Mouse (Mus musculus): ENCODE results near the gene Tldc1.

The Tldc1 gene

GRCm38 (mm10) chr8:119765761-119766444 is 12.3 kb downstream of the Tldc1 start:
- DNase-seq (ENCODE audit: low spot score), result no peak

DNA sequence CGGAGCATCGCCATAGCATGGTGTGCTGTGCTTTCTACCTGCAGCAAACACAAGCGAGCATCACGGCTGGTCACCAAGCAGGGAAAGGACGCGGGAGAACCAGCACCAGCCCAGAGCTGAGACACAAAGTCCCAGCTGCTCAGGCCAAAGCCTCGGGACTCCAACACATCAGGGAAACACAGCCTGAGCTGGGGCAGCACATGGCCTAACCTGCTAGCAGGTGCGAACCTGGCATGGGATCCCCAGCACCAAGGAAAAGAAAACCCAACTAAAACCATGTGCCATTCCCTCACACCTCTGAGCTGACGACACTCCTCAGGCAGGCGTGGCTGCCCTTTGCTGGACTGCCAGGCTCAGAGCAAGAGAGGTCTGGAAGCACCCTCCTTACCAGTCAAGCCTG is 12.9 kb downstream of the Tldc1 start:
- DNase-seq (ENCODE audit: low spot score), result no peak

GRCm38 (mm10) chr8:119762226-119763220 is 15.7 kb downstream of the Tldc1 start:
- DNase-seq (ENCODE audit: low spot score), result no peak

GRCm38 (mm10) chr8:119761692-119762091 is 16.5 kb downstream of the Tldc1 start:
- DNase-seq (ENCODE audit: low spot score), result no peak

GRCm38 (mm10) chr8:119756538-119756937 is 21.7 kb downstream of the Tldc1 start:
- no peak for DNase-seq (ENCODE audit: low spot score)

DNA sequence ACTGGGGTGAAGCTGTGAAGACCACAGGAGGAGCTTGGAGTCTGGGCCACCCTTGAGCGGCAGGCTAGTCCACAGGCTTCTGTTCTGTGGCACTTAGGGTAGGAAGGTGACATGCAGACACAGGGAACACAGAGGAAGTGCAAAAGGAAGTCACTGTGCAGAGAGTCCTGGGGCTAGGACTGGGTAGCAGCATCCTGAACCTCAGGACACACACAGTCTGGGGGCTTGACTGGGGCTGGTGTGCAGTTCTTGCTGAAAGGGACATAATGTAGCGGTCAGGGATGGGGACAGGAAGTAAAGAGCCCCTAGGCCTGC is 22.1 kb downstream of the Tldc1 start:
- no peak for DNase-seq (ENCODE audit: low spot score)

GRCm38 (mm10) chr8:119755238-119756146 is 22.7 kb downstream of the Tldc1 start:
- DNase-seq (ENCODE audit: low spot score), result no peak

GRCm38 (mm10) chr8:119744604-119745003 is 33.6 kb downstream of the Tldc1 start:
- no peak for DNase-seq (ENCODE audit: low spot score)

- DNase-seq (ENCODE audit: low spot score), result no peak
These were observed 34.8 kb downstream of the Tldc1 start for GRCm38 (mm10) chr8:119743291-119744026.

- no peak for DNase-seq (ENCODE audit: low spot score)
These were observed 35.8 kb downstream of the Tldc1 start for GRCm38 (mm10) chr8:119742409-119742808.

DNA sequence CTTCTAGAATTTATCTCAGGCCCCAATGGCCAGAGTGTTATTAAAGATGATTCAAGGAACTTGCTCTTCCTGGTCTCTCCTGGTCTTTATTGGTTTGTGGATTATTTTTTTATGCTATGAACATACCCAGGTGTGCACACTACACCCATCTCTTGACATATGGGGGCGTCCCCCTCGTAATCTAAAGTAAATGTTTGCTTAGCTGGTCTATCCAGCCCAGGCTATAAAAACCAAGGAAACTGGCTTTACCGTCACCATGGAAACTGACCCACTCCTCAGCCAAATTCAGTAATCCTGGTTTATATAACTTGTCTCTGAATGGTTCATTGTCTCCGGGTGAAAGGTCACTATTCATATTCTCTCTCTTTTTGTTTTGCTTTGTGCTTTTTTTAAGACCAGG is 37.6 kb downstream of the Tldc1 start:
- DNase-seq (ENCODE audit: low spot score), result no peak

DNA sequence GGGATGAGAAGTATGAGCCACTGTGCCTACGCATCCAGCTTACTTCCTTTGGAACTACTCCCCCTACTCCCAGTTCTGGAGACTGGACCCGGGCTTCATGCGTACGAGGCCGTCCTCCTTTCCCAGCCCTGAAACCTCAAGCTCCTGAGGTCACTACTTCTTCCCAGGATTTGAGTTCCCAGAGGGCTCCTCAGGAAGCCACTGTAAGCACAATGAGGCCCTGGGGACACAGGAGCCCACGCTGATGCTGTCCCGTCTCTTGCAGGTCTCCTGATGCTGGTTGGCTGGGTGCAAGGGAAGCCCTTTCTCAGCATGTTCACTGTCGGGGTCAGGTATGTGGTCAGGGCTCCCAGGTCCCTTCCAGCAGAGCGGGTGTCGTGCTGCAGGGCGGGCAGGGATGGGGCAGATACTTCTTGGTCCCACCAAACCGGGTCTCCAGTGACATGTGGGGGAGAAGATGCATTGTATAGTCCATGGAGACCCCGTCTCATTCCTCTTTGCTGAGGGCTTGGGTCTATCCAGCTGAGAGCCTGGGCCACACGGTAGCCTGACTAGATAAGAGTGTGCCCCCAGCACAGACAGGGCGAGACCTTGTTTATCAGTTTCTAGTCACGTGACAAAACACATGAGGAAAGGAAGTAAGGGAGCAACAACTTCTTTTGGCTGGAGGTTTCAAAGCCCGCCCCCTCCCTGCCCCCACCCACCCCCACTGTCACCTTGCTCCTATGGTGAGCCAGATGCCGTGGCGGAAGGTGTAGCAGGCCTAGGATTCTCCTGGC is 39.9 kb downstream of the Tldc1 start:
- no peak for DNase-seq (ENCODE audit: low spot score)

- DNase-seq (ENCODE audit: low spot score), result no peak
These were observed 40.9 kb downstream of the Tldc1 start for GRCm38 (mm10) chr8:119737093-119737900.

GRCm38 (mm10) chr8:119736348-119736917 is 41.8 kb downstream of the Tldc1 start:
- no peak for DNase-seq (ENCODE audit: low spot score)

DNA sequence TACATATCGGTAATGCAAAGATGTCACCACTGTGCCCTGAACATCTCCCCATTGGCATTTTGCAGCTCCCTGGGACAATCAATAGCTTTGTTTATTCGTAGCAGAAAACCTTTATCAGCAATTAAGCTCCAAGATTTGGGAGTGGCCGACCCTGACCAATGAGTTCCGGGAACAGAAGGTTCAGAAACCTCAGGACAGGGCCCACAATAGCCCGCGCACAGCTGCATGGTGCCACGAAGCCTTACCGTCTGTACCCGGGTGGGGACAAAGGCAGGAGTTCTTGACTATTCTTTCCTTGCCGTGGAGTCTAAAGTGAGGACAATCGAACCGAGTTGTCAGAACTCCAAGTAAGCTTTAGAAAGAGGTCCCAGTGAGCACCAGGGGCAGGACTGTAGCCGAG is 46.1 kb downstream of the Tldc1 start:
- DNase-seq (ENCODE audit: low spot score), result no peak

- no peak for DNase-seq (ENCODE audit: low spot score)
These were observed 49.8 kb downstream of the Tldc1 start for GRCm38 (mm10) chr8:119728351-119728895.

GRCm38 (mm10) chr8:119727093-119727492 is 51.1 kb downstream of the Tldc1 start:
- DNase-seq (ENCODE audit: low spot score), result no peak

GRCm38 (mm10) chr8:119724596-119724995 is 53.6 kb downstream of the Tldc1 start:
- DNase-seq (ENCODE audit: low spot score), result no peak

DNA sequence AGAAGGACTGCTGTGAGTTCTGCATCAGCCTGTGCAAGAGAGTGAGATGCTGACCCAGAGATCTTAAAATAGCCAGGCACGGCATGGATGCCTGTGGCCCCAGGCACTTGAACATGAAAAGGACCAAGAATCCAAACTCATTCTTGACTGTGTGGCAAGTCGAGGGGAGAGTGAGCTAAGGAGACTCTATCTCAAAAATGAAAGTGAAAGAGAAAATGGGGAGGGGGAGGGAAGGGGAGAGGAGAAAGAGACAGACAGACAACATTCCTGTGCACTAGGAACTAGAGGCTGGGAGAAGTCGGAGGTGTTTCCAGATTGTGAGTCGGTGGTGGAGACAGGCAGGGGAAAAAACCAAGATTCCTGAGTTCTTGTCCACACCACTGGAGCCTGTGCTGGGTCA is 54.5 kb downstream of the Tldc1 start:
- DNase-seq (ENCODE audit: low spot score), result no peak

Measured in spleen, adult 12 weeks (tissue).